Mouse (Mus musculus): ENCODE data around the gene Atp8b4.

DNA sequence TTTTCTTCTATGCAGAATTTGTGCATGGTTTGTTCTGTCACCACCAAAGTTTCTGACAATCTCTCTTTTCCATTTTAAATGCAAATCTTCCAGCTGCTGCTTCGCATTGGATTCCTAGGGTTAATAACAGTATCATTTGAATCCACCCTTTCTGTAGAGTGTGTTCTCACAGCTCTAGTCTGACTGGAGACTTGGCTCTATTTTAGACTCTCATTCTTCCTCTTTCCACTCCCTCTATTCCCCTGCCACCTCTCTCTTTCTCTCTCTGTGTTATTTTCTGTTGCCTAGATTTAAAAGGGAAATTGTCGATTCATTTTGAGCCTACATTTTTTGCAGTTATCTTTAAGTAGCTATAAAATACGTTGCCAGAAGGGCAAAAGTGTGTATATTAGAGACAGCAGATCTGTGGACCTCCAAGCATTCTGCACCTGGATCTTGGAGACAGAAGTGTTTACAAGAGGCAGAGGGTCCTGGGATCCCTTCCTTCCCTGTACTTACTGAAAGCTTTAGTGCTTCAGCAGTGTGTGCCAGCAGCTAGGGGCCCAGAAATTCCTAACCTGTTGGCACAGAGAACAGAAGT, 225.6 kb downstream of the Atp8b4 start:
- no peak for TF ChIP-seq POLR2A (IDR thresholded peaks at IDR 0.05; ENCODE audit: insufficient read depth, low read depth, low read length)
- TF ChIP-seq CTCF (IDR thresholded peaks at IDR 0.05; ENCODE audit: insufficient read depth, low read depth, low read length), result no peak
